Mouse (Mus musculus): ENCODE measurements around the gene Rabgap1l.

- TF ChIP-seq POLR2A (IDR thresholded peaks at IDR 0.05; ENCODE audit: borderline replicate concordance, extremely low read depth, low read depth, low read length) (no peak), CTCF (IDR thresholded peaks at IDR 0.05; ENCODE audit: insufficient read depth, low read length) (no peak)
These were observed 354.2 kb downstream of the Rabgap1l start for GRCm38 (mm10) chr1:160438820-160439219.
